Mouse (Mus musculus): ENCODE results near the gene Bend7. TPM values are rescaled to one million over a fixed set of nuclear protein-coding genes. Genes with fewer than 3 reads are reported as not detected.

The Bend7 gene
- total RNA-seq, 2 experiments from 2014 or later = not detected

Other genes with a start within 250 kb of the Bend7 start
- gene Prpf18, start 65.7 kb upstream of the Bend7 start, total RNA-seq (2015) = 28.3 and 30.2 TPM in 2 replicates
- gene Prpf18, start 65.7 kb upstream of the Bend7 start, total RNA-seq (2017) = 76.6 and 88.7 TPM in 2 replicates
- gene Sephs1, start 163.7 kb downstream of the Bend7 start, total RNA-seq (2015) = 24.1 and 25.3 TPM in 2 replicates
- gene Sephs1, start 163.7 kb downstream of the Bend7 start, total RNA-seq (2017) = 31.8 and 34.9 TPM in 2 replicates
- gene Phyh, start 201.2 kb downstream of the Bend7 start, total RNA-seq (2015) = 94.4 and 104 TPM in 2 replicates
- gene Phyh, start 201.2 kb downstream of the Bend7 start, total RNA-seq (2017) = 48.1 and 59.6 TPM in 2 replicates